In genomic region chr9:98245226-98245625, GRCm38 (mm10) we compare ENCODE assay signal across 19 mouse cellular contexts.
"Had no signal": no experiment of that assay in that cellular context is flagged by ENCODE, and none has a peak within 500 bp of the region (broad histone marks: within the 10 kb centered on the region; RNA-seq: fewer than 3 reads in every experiment).

No protein-coding gene starts in this region.

- H3K9ac ChIP-seq: lung, embryonic 14.5 days; midbrain, embryonic 12.5 days; neural tube, embryonic 13.5 days; neural tube, embryonic 15.5 days had no signal

- H3K4me1 ChIP-seq: midbrain, embryonic 10.5 days; midbrain, embryonic 12.5 days; neural tube, embryonic 13.5 days had no signal

- DNase-seq: lung, adult 18-20 months; lung, embryonic 14.5 days; lung, postnatal 10 days; lung, postnatal 4 days; midbrain, embryonic 14.5 days; retina, postnatal 1 day; right cerebral cortex, adult 18-20 months; right cerebral cortex, postnatal 25 days; right cerebral cortex, postnatal 4 days; spleen, adult 18-20 months; thymus, adult 18-20 months; thymus, postnatal 14 days; thymus, postnatal 36 days had no signal

- H3K9me3 ChIP-seq: midbrain, embryonic 10.5 days; midbrain, embryonic 12.5 days; neural tube, embryonic 13.5 days; neural tube, embryonic 15.5 days had no signal

- H3K36me3 ChIP-seq: midbrain, embryonic 10.5 days; midbrain, embryonic 12.5 days; neural tube, embryonic 13.5 days; neural tube, embryonic 15.5 days had no signal

- H3K27ac ChIP-seq: midbrain, embryonic 10.5 days; midbrain, embryonic 12.5 days; neural tube, embryonic 13.5 days; neural tube, embryonic 15.5 days had no signal

- H3K4me2 ChIP-seq: lung, embryonic 14.5 days; midbrain, embryonic 12.5 days; neural tube, embryonic 13.5 days; neural tube, embryonic 15.5 days had no signal

- H3K4me3 ChIP-seq: midbrain, embryonic 10.5 days; midbrain, embryonic 12.5 days; myocyte; neural tube, embryonic 13.5 days; neural tube, embryonic 15.5 days had no signal

- H3K27me3 ChIP-seq: midbrain, embryonic 12.5 days; neural tube, embryonic 13.5 days; neural tube, embryonic 15.5 days had no signal

- ATAC-seq: midbrain, embryonic 16.5 days had no signal
